Mouse (Mus musculus) layer of hippocampus, postnatal 25 days (tissue): Measurements from ENCODE around the gene C8a. TPM values are rescaled to one million over a fixed set of nuclear protein-coding genes. Genes with fewer than 3 reads are reported as not detected.

Experiments used
- DNase-seq, 2 experiments: peaks; one replicate each; pipeline ENCODE4 v3.0.0; 2022; ENCODE audit warnings: mixed read lengths in 2 of 2, low spot score in 1 of 2; ENCODE audit errors: extremely low spot score in 1 of 2
- total RNA-seq, 2 experiments: library from RNA; stranded (reverse); gene quantifications; 2 replicates each; pipeline ENCODE4 v1.2.3; 2021

The C8a gene
- total RNA-seq, 2 experiments from 2014 or later: not detected

GRCm38 (mm10) chr4:104779460-104779859 is 96.7 kb downstream of the C8a start:
- DNase-seq: no peak

DNA sequence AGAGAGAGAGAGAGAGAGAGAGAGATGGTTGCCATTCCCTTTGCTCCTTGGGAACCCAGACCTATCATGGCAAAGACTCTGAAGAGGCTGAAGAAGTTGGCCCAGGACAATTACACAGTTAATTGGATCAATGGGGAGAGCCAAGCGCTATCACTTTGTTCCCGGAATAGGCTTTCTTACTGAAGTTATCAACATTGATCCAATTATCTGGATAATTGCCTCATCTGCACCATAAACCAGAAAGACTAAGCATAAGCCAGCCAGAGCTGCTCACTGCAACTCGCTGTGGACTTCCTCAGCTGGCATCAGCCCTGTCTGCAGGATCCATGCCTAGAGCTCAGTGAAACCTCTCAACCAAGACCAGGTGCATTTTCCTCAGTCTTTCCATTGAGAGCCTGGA is 100.6 kb downstream of the C8a start:
- no peak for DNase-seq

GRCm38 (mm10) chr4:104770331-104770730 is 105.9 kb downstream of the C8a start:
- no peak for DNase-seq

GRCm38 (mm10) chr4:104769602-104770001 is 106.6 kb downstream of the C8a start:
- no peak for DNase-seq

DNA sequence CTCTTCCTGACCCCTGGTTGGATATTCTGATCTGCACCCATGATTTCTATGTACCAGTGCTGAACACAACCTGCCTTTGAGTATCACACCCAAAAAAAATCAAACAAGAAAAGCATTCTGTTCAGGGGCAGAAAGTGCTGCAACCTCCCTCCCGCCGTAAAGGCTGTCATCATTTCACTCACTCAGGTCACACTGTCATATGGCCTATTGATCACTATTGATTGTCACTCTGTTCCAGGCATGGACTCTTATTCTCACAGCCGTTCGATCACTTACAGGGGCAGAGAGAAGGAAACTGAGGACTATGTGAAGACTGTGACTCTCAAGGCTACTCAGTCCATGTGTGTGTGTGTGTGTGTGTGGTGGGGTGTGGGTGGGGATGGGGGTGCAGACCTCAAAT is 108.0 kb downstream of the C8a start:
- no peak for DNase-seq

DNA sequence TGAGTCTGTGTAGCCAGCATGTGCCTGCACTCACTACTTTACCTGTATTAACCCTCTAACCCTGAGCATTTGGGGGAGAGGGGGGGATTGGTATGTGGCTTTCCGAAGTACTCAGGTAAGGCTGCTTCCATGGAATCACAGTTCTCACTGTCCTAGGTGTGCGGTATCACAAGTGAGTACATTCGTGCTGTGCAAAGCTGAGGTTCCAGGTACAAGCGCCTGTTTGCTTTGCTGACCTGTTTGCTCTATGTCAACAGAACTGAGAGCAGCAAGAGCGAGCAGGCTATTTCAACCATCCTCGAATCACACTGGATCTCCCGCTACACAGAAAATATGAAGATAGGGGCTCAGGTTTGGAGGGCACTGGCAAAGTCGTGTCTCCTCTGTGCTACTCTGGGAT is 110.1 kb downstream of the C8a start, which contains the start of gene C8b:
Gene C8b (plus strand): TSS at position 253 of the 400 bp plus-strand sequence.
- DNase-seq: no peak

Other genes starting within 250 kb of the C8a start
- under 1 TPM in 1 of 2 experiments, not detected in 1; 0.28 TPM for gene C8b, start 110.1 kb downstream of the C8a start, total RNA-seq
- not detected for gene Gm17662, start 19.1 kb downstream of the C8a start, total RNA-seq
- 1 to 10 TPM; 2.6 to 2.8 TPM for gene Fyb2, start 37.1 kb upstream of the C8a start, total RNA-seq
- 10 to 100 TPM; 16.3 to 18.6 TPM for gene Prkaa2, start 233.5 kb upstream of the C8a start, total RNA-seq